Mouse (Mus musculus) c-Kit-positive CD71-positive TER-119-negative erythroid progenitor cells, embryonic 14.5 days (primary cell): Measurements from ENCODE around the gene Sec24b.

Experiments used
- DNase-seq: peaks from one replicate; pipeline ENCODE4 v3.0.0-alpha.2; 2013; ENCODE audit warnings: low read depth

The Sec24b gene

DNA sequence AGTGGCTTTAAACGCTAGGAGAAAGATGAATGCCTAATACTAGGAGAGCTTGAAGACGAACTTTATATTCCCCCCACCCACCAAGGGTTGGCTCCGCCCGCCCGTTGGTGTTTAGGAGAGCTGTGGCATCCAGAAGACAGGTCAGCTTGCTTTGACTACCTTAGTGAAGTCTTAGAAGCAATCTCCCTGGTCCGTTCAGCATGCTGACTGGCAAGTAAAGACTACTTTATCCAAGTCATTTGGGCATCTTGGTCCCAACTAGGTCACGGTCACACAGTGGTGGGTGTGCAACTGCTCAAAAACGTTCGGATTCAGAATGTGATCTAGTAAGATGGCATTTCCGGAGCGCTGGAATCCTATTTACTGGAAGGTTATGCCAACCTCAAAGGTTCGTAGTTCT lies at the start of gene Sec24b:
Sec24b (minus strand) TSS at position 273 of the 400 bp plus-strand sequence.
- peak; percentile 23 for DNase-seq

GRCm38 (mm10) chr3:130104471-130104870 lies 43.1 kb upstream of the Sec24b start:
- no peak for DNase-seq

GRCm38 (mm10) chr3:130103486-130103885 lies 42.1 kb upstream of the Sec24b start:
- DNase-seq, result peak; percentile 11

GRCm38 (mm10) chr3:130095160-130095781 lies 33.9 kb upstream of the Sec24b start:
- DNase-seq, result no peak

DNA sequence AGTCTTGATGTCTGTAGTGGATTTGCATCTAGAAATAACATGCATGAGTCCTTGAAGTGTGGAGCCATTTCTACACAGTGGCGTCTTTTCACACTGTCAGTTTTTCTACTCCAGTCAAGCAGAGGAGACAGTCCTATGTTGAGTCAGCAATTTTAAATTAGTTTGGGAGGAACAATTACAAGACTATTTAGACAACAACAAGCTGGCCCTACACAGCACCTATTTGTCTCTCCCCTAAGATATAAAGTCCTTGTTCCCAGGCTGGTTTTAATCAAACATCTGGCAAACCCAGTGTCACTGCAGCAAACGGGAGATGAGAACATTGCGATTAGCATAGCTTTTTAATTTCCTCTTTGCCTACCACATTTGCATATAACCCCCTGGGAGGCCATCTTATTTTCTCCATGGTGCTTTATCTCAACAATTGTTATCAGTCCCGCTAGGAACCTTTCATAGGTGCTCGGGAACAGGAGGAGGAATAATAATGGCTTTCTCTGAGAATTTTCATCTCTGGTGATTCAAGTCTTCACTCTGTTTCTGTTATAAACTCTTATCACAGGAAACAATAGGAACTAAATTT lies 32.9 kb upstream of the Sec24b start:
- DNase-seq, result no peak

DNA sequence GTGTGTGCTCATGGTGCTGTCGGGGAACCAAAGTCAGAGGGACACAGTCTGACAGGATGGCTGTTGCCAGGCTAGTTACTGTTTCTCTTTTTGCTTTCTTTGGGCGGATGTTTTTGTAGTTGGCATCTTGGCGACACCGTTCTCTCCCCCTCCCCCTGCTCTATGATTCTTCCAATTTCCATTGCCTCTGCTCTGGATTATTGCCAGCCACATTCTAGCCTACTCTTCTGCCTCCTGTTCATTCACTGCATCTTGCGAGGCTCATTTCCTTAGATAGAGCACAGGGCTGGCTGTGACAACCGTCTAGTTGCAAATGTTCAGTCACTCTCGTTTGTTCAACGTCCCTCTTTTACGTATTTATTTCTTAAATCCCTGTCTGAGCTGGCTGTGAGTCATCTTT lies 29.1 kb upstream of the Sec24b start:
- DNase-seq, result no peak

DNA sequence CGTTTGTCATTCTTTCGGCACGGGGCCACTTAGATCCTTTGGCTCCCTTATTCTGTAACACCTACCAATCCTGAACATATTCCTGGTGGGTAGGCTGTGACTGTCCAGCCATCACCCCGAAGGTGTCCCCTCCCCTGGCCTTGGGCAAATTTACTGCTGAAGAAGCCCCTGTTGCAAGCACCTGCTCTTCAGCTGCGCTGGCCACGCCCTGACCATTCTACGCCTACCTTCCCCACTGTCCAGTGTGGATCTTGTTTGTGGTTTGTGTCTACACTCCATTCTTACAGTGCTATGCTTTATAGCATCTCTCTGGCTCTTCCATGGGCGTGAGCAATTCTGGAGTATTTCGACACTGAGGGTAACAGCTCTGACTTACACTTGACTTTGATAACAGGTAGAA lies 27.3 kb upstream of the Sec24b start:
- no peak for DNase-seq

DNA sequence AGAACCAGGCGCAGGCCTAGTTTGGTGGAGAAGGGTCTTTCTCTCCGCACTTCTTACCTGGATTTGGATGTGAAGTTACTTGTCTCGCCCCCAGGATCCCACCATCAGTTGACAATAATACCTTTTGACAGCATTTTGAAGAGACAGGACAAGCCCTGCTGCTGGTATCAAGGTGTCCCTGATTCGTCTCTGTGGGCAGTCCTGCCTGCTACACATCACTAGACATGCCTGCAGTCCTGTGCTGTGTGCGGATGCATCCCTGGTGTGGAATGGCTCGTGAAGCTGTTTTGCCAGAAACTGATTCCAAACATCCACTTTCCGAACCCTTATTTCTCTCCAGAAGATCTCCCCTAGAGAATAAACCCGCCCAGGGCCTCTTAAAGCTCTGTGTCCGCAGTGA lies 26.1 kb upstream of the Sec24b start:
- no peak for DNase-seq

GRCm38 (mm10) chr3:130086372-130087080 lies 25.2 kb upstream of the Sec24b start:
- no peak for DNase-seq

GRCm38 (mm10) chr3:130083312-130083711 lies 22.0 kb upstream of the Sec24b start:
- DNase-seq, result no peak

DNA sequence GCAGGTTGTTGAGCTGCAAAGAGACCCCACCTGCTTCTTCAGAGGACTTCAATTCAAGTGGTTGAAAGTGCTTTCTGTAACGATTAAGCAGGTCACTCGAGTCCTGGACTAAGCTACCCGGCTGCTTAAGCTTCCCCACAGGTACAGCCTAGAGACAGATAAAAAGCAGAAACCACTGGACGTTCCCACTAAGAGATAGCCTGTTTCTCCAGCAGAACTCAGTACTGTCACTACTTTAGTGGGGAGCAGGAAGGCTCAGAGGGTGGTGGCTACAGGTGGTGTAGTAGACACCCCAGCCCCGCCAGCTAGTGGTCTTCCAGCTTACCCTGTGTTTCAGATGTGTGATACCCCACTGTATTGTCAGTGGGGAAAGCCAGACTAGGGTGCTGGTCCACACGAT lies 19.3 kb upstream of the Sec24b start:
- no peak for DNase-seq

- peak; percentile 52 for DNase-seq
Observed at GRCm38 (mm10) chr3:130079794-130080193, 18.4 kb upstream of the Sec24b start.

DNA sequence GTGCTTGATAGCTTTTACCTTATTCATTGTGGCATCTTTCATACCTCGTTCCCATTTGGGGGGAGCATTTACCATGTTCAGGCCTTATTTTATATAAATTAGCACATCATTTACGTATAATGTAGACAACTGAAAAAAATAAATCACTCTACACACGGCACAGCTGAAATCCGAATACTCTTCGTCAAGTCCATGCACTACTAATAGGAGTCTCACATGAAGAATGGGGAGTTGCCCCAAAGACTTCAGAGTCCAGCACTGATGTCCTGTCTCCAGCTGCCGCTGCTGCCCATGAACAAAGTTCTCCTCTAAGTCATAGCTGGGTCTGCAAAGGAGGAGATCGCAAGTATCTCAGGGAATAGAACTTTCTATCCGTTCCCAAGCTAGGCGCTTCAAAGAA lies 15.9 kb upstream of the Sec24b start:
- no peak for DNase-seq

DNA sequence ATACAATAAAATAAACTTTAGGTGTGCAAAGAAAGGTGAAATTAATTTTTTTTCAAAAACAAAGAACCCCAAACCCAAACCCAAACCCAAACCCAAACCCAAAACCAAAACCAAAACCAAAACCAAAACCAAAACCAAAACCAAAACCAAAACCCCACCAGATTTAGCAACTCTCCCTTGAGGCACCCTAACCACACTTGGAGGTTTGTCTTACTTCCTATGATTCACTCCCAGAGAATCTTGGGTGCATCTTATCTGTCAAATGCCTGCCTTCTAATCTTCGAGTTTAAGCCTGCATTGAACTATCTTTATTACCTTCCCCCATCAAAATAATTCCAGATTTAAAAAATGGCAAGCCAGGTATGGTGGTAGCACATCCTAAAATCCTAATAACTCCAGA lies 14.4 kb upstream of the Sec24b start:
- DNase-seq, result no peak

GRCm38 (mm10) chr3:130073085-130073484 lies 11.7 kb upstream of the Sec24b start:
- DNase-seq, result no peak

DNA sequence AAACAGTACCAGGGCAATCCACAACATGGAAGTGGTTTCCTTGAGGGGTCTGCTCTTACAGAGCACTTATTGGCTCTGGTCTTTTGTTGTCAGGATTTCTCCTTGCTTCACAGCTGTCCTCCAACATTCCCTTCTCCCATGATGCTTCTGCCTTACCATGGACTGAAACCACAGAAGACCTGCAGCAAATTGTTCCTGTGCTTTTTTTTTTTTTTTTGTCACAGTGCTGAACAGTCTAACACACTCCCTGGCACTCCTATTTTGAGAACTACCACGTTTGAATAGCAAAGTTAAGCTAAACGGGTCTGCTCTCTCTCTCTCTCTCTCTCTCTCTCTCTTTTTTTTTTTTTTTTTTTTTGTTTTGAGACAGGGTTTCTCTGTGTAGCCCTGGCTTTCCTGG lies 10.6 kb upstream of the Sec24b start:
- DNase-seq, result no peak

GRCm38 (mm10) chr3:130060396-130061029 lies 840 bp downstream of the Sec24b start:
- DNase-seq, result peak; percentile 43

DNA sequence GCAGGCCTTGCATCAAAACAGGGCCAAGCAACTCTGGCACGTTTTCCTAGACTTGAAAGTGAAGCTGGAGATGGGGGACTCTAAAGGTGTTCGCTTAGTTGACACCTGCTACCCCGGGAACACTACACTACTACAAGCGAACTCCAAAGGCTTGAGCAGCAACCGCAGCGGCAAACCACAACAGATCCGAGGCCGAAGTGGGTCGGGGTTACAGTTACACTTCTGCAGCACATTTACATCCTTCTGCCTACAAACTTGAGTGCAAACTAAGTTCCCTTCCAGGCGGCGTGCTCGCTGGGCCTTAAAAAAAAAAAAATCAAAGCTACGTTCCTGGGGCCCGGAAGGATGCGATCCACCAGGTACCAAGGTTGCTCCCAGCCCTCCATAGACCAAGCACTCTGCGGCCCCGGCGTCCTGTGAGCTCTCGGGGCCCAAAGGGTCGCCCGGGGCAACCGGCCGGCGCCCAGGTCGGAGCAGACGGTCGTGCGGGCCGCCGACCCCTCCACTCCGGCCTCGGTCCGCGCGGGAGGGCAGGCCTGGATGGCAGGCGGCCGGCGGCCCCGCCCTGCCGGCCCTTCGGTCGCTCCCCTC lies 1.5 kb downstream of the Sec24b start:
- DNase-seq, result no peak

DNA sequence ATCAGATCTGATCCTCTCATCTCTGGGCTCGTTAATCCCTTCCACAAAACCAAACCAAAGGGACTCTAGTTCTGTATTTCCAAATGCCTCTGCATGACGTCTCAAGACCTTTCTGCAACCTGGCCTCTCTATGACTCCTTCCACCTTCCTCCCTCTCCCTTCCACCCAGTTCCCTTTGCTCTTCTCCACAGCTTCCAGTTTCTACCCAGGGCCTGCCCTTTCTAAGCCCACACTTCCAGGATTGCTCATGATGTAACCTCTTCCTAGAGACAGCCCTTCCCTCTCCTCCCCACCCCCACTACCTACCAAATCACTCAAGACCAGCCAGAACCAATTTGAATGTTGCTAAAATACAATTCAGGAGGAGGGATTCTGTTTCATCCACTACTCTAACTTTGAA lies 2.9 kb downstream of the Sec24b start:
- no peak for DNase-seq

- DNase-seq, result no peak
Observed at GRCm38 (mm10) chr3:130057569-130058345, 3.6 kb downstream of the Sec24b start.

GRCm38 (mm10) chr3:130055416-130056385 lies 5.7 kb downstream of the Sec24b start:
- DNase-seq, result no peak
